Mouse (Mus musculus): ENCODE results near the gene Gm28308. TPM values are rescaled to one million over a fixed set of nuclear protein-coding genes. Genes with fewer than 3 reads are reported as not detected.

Gene Gm28308
- polyA plus RNA-seq, 1 experiment, result not detected

GRCm38 (mm10) chr6:52259081-52259790 is 46.1 kb upstream of the Gm28308 start:
- DNase-seq (ENCODE audit: low read depth in 1 of 2, low spot score in 2 of 2), result no peak
- H3K27ac ChIP-seq (ENCODE audit: insufficient read depth, low read length), result no peak overlapping the region
- H3K4me1 ChIP-seq (ENCODE audit: control insufficient read depth, insufficient read depth, insufficient read length), result peaks cover 4% of the 10 kb centered on the region
- H3K27me3 ChIP-seq (ENCODE audit: control insufficient read depth, insufficient read depth, low read length), result peaks cover 41% of the 10 kb centered on the region
- no peak for TF ChIP-seq CTCF (IDR thresholded peaks at IDR 0.05; ENCODE audit: extremely low read depth, insufficient read depth, insufficient read length, insufficient replicate concordance)
- no peak for TF ChIP-seq POLR2A (IDR thresholded peaks at IDR 0.05; ENCODE audit: low read depth, low read length)
- WGBS, result 3% methylated on average over 25 of the region's 25 CpGs
- no peaks in the 10 kb centered on the region for H3K36me3 ChIP-seq (ENCODE audit: control insufficient read depth, insufficient read depth, low read length)
- no peak overlapping the region for H3K4me3 ChIP-seq (ENCODE audit: extremely low read depth, insufficient read depth, insufficient read length)

DNA sequence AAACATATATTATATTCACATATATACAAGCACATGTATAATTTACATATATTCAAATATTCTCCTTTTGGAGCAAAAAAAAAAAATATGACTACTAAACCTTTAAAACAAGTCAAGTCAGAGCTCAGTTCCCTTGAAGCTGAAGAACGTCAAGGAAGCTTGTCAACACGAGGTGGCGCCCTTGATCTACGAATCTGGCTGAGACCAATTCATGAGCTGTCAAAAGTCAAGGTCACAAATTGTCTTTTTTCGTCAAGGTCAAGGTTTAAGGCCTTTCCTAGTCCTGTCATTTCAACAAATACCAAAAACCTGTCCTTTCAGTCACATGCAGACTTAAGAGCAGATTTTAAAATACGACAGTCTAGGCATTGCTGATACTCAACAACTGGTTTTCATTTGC is 43.8 kb upstream of the Gm28308 start:
- no peak overlapping the region for H3K4me3 ChIP-seq (ENCODE audit: extremely low read depth, insufficient read depth, insufficient read length)
- no peaks in the 10 kb centered on the region for H3K36me3 ChIP-seq (ENCODE audit: control insufficient read depth, insufficient read depth, low read length)
- DNase-seq (ENCODE audit: low read depth in 1 of 2, low spot score in 2 of 2), result peak; percentile 64 to 76
- H3K4me1 ChIP-seq (ENCODE audit: control insufficient read depth, insufficient read depth, insufficient read length), result peaks cover 4% of the 10 kb centered on the region
- H3K27ac ChIP-seq (ENCODE audit: insufficient read depth, low read length), result no peak overlapping the region
- WGBS, result under 1% methylated on average over 6 of the region's 6 CpGs
- peak; percentile 77; the same call in 1 of the 2 replicates for TF ChIP-seq CTCF (IDR thresholded peaks at IDR 0.05; ENCODE audit: extremely low read depth, insufficient read depth, insufficient read length, insufficient replicate concordance)
- TF ChIP-seq POLR2A (IDR thresholded peaks at IDR 0.05; ENCODE audit: low read depth, low read length), result no peak
- H3K27me3 ChIP-seq (ENCODE audit: control insufficient read depth, insufficient read depth, low read length), result peaks cover 46% of the 10 kb centered on the region

DNA sequence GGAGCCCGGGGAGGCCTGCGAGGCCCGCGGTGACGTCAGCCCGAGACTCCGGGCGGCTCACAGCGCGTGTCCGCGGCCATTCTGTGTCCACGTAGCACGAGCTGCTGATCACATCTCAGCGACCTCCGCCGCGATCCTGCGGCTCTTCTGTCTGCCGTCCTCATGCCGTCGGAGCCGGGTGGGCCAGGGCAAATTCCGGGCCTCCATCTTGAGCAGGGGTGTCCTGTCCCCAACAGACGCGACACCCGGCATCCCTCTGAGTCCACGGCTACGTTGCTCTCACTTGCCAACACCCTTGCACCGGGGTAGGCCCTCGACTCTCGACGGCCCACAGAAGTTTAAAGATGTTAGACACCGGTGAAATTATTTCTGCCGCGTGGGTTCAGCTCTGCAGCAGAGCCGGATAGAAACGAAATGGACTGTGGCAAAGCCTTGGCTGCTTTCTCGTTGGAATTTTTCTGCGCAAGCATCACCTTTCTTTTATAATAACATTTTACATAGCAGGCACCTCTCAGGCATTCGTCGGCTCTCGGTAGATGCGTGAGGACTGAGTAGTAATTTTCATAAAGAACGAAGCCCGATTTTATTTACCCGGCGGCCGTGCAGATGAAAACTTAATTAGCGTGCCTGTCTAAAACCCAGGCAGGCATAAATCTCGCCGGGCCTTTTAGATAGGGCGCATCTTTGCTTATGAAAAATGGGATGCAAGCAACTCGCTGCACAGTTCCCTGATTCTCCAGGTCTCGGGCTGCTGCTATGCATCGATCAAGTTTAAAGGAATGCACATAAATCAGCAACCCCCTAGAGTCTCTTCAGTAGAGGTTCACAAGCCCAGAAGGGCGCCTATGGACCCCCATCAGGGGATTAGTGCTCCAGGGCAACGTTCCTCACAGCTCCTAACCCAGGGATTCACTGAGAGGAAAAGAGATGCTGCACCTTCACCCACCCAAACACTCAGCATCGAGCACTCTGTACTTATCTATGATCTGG is 40.7 kb upstream of the Gm28308 start:
- peaks cover 5% of the 10 kb centered on the region for H3K4me1 ChIP-seq (ENCODE audit: control insufficient read depth, insufficient read depth, insufficient read length)
- TF ChIP-seq CTCF (IDR thresholded peaks at IDR 0.05; ENCODE audit: extremely low read depth, insufficient read depth, insufficient read length, insufficient replicate concordance), result no peak
- TF ChIP-seq POLR2A (IDR thresholded peaks at IDR 0.05; ENCODE audit: low read depth, low read length), result no peak
- WGBS, result 4% methylated on average over 59 of the region's 59 CpGs
- DNase-seq (ENCODE audit: low read depth in 1 of 2, low spot score in 2 of 2), result no peak
- H3K4me3 ChIP-seq (ENCODE audit: extremely low read depth, insufficient read depth, insufficient read length), result no peak overlapping the region
- H3K27ac ChIP-seq (ENCODE audit: insufficient read depth, low read length), result no peak overlapping the region
- no peaks in the 10 kb centered on the region for H3K36me3 ChIP-seq (ENCODE audit: control insufficient read depth, insufficient read depth, low read length)
- H3K27me3 ChIP-seq (ENCODE audit: control insufficient read depth, insufficient read depth, low read length), result peaks cover 41% of the 10 kb centered on the region

DNA sequence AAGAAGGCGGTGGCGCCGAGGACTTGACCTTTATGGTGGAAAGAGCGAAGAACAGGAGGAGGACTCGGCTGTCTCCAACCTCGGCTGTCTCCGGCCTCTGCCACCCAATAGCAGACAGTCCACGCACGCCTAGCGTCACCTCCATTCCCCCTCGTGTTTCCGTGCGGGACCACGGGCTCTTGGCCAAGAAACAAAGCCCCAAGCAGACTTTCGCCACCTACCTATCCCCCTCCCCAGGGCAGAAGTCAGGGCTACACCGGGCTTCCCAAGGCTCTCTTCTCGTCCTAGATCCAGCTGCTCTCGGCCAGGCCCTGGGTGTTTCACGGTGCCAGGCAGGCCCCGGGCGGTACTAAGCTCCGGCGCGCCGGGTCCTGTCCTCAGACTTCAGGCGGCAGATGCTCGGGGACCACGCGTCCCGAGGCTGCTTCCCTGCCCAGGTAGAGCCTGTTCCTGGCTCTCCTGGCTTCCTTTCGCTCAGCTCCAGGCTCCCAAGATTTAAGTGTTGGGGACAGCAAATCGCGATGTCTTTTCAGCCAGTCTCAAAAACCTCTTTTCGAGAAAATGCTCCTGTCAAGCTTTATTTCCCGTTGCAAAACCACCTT is 39.7 kb upstream of the Gm28308 start:
- DNase-seq (ENCODE audit: low read depth in 1 of 2, low spot score in 2 of 2), result no peak
- Histone ChIP-seq H3K27me3 (ENCODE audit: control insufficient read depth, insufficient read depth, low read length) (peaks cover 46% of the 10 kb centered on the region), H3K4me3 (ENCODE audit: extremely low read depth, insufficient read depth, insufficient read length) (no peak overlapping the region), H3K4me1 (ENCODE audit: control insufficient read depth, insufficient read depth, insufficient read length) (peaks cover 5% of the 10 kb centered on the region), H3K36me3 (ENCODE audit: control insufficient read depth, insufficient read depth, low read length) (no peaks in the 10 kb centered on the region), H3K27ac (ENCODE audit: insufficient read depth, low read length) (no peak overlapping the region)
- 5% methylated on average over 35 of the region's 35 CpGs for WGBS
- TF ChIP-seq CTCF (IDR thresholded peaks at IDR 0.05; ENCODE audit: extremely low read depth, insufficient read depth, insufficient read length, insufficient replicate concordance) (no peak), POLR2A (IDR thresholded peaks at IDR 0.05; ENCODE audit: low read depth, low read length) (no peak)

DNA sequence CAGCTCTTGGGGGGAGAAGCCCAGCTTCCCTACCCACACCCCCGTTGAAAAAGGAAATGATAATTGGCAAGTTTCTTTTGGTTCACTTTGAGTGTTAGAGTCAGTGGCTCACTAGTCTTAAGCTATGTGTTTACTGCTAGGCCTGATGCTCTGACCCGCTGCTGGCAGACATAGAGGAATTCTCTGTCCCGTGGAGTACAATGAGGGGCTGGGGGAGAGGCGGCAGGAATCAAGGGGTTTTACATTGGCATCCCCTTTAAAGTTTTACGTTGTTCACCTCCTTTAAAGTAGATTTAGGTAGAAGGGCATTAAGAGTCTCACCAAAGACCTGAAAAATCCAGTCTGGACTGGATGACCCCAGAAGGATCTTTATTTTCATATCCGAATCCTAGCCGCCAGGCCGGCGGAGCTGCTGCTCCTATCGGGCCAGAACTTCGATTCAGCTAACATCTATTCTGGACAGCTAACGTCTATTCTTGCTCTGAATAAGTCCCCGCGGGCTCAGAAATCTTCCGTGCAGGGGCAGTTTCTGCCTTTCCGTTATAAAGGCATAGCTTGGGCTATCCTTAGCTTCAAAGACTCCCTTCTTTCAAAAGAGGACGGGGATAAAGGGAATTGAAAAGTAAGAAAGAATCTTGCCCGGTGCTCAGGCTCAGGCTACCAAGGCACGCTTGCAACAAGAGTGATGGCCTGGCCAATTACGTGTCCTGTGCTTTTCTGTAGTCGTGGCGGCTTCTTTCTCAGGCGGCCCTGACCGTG is 39.1 kb upstream of the Gm28308 start:
- DNase-seq (ENCODE audit: low read depth in 1 of 2, low spot score in 2 of 2), result no peak
- H3K4me3 ChIP-seq (ENCODE audit: extremely low read depth, insufficient read depth, insufficient read length), result no peak overlapping the region
- H3K27ac ChIP-seq (ENCODE audit: insufficient read depth, low read length), result no peak overlapping the region
- TF ChIP-seq CTCF (IDR thresholded peaks at IDR 0.05; ENCODE audit: extremely low read depth, insufficient read depth, insufficient read length, insufficient replicate concordance), result no peak
- no peak for TF ChIP-seq POLR2A (IDR thresholded peaks at IDR 0.05; ENCODE audit: low read depth, low read length)
- H3K4me1 ChIP-seq (ENCODE audit: control insufficient read depth, insufficient read depth, insufficient read length), result peaks cover 5% of the 10 kb centered on the region
- 11% methylated on average over 24 of the region's 24 CpGs for WGBS
- H3K36me3 ChIP-seq (ENCODE audit: control insufficient read depth, insufficient read depth, low read length), result no peaks in the 10 kb centered on the region
- H3K27me3 ChIP-seq (ENCODE audit: control insufficient read depth, insufficient read depth, low read length), result peaks cover 48% of the 10 kb centered on the region
